18 mouse cellular contexts compared by ENCODE assay signal in the genomic region with DNA sequence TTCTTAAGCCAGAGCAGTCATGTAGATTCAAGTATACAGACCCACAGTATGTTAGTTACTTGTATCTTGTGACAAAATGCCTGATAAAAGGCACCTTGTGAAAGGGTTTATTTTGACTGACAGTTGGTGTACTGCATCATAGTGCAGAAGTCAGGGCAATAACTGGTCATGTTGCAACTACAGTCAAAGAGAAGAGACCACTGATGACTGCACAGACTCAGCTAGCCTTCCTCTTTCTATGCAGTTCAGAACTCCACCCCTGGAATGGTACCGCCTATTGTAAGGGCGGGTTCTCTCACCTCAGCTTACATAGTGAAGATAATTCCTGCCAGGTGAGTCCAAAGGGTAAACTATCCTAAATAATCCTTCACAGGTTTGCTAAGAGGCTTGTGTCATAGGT.
DNase-seq lines count a peak whose midpoint lies in the region; ATAC-seq and TF ChIP-seq lines count a peak whose summit lies in the region.
"Had no signal": no experiment of that assay in that cellular context is flagged by ENCODE, and none has a peak within 500 bp of the region (broad histone marks: within the 10 kb centered on the region; RNA-seq: fewer than 3 reads in every experiment).

No protein-coding gene starts in this region.

- no peak overlapping the region for H3K4me3 ChIP-seq in lung, postnatal 0 days (ENCODE audit: low read depth, low read length)

- no peak for DNase-seq in ovary, postnatal 10 days (ENCODE audit: low spot score)
- DNase-seq in lung, postnatal 0 days (ENCODE audit: low spot score), result no peak
- DNase-seq: adrenal gland, adult 2 months; adrenal gland, adult 8-10 months; adrenal gland, postnatal 10 days; adrenal gland, postnatal 14 days; adrenal gland, postnatal 25 days; adrenal gland, postnatal 36 days; B cell, adult 2 months; cerebellum, adult 11 months; cerebellum, adult 11-12 months; cerebellum, adult 18-20 months had no signal

- TF ChIP-seq CTCF in lung, postnatal 0 days (IDR thresholded peaks at IDR 0.05), result no peak

- 82% methylated on average over 2 of the region's 2 CpGs for WGBS in lung, postnatal 0 days

- no peak overlapping the region for H3K4me2 ChIP-seq in lung, postnatal 0 days (replicated peaks; ENCODE audit: low read depth, low read length)

- H3K4me1 ChIP-seq in lung, postnatal 0 days (ENCODE audit: insufficient read depth, low read depth, low read length), result no peaks in the 10 kb centered on the region

- no peak overlapping the region for H3K27ac ChIP-seq in lung, postnatal 0 days (ENCODE audit: low read length)

- no peak overlapping the region for H3K9ac ChIP-seq in lung, postnatal 0 days (replicated peaks; ENCODE audit: low read depth)

- TF ChIP-seq EP300 in lung, postnatal 0 days (IDR thresholded peaks at IDR 0.05), result no peak

- H3K36me3 ChIP-seq in lung, postnatal 0 days (ENCODE audit: insufficient read depth, low read length), result no peaks in the 10 kb centered on the region
- H3K36me3 ChIP-seq: G1E had no signal

- no peaks in the 10 kb centered on the region for H3K9me3 ChIP-seq in lung, postnatal 0 days (ENCODE audit: low read length)
- H3K9me3 ChIP-seq: G1E had no signal

- H3K27me3 ChIP-seq in lung, postnatal 0 days (replicated peaks; ENCODE audit: insufficient read depth, low read length), result no peaks in the 10 kb centered on the region

- ATAC-seq in granulocyte monocyte progenitor cell, adult 5-6 weeks (replicated peaks; ENCODE audit: poor library complexity, severe bottlenecking), result peak; percentile 83
- peak; percentile 79 for ATAC-seq in megakaryocyte progenitor cell, adult 5-6 weeks (replicated peaks; ENCODE audit: poor library complexity)
- ATAC-seq in lung, postnatal 0 days, result no peak
- ATAC-seq: activated CD4-positive, CD25-positive, alpha-beta regulatory T cell, adult 4 months; CD4-positive, CD25-positive, alpha-beta regulatory T cell, adult 4 months; Patski had no signal
